Mouse (Mus musculus) liver, adult (tissue): ENCODE results near the gene Atg4a-ps.

Experiments
- GATA4 ChIP-seq: IDR thresholded peaks from 2 replicates; pipeline ENCODE4 v1.6.1; 2014; ENCODE audit warnings: mild to moderate bottlenecking, low read length; ENCODE audit not compliant: insufficient replicate concordance

Gene Atg4a-ps

DNA sequence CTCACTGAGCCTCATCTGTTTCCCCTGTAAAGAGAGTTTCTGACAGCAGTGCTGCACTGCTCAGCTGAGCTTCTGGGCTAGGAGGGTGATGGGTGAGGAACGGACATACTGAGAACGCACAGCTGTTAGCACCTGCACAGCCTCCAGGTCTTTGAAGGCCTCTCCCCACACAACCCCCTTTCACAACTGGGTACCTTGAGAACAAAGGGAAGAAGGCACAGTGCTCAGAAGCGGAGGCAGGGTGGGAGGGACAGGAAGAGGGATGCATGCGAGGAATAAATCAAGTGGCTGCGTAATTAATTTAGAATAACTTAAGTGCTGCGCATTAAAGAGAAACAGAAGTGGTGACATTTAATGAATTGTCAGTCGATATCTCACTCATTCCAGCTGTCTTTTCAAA is 4.6 kb downstream of the Atg4a-ps start:
- no peak for TF ChIP-seq GATA4

DNA sequence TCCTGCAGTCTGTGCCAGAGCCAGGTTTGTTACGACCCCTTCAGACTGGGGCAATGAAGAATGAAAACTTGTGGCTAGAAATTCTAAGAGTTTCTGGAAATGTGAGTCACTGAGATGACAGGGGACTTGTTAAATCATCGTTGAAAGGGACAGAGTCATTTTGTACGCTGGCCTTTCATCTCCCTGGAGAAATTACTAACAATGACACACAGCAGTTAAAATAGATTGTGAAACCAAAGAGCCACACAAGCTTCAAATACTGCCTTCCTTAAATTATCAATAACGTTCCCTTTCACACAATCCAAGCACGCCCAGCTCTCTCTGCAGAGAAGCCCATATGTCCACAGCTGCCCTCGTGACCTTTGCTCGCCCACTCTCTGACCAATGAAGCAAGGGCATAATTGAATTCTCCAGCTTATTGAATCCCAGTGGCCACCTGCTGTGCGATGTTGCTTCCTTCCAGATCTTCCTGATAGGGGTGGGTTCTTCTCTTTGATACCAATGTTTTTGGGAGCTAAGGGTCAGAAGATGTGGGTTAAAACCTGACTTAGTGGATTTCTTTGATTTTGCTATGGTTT is 5.6 kb downstream of the Atg4a-ps start:
- no peak for TF ChIP-seq GATA4

DNA sequence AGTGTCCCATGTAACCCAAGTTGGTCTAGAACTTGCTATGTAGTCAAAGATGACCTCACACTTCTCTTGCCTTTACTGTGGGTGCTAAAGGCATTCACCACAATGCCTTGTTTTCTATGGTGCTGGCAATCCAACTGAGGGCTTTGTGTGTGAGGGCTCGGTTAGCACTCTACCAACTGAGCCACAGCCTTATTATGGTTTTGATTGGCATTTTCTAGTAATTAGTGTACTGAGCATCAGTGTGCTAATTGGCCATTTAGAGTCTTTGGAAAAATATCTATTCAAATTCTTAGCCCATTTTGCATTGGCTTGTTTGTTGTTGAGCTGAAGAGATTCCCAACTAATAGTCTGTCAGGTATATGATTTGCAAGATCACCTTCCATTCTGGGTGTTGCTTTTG is 8.2 kb downstream of the Atg4a-ps start:
- no peak for TF ChIP-seq GATA4

DNA sequence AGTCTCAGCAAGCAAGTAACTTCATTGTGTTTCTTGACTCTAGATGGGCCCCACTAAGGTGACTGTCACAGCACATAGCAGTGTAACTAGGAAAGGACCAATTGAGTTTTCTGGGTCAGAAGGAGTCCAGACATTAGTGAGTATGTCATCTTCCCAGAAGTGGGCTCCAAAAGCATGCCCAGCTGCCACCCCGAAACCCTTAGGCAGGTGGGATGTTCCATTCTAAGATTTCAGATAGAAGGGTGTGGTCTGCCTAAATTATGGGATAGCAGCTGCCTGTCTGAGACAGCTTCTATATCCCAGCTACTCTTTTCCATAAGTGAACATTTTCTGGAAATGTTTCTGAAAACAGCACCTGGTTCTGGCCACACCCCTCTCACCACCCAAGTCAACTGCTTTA is 11.6 kb downstream of the Atg4a-ps start:
- no peak for TF ChIP-seq GATA4

DNA sequence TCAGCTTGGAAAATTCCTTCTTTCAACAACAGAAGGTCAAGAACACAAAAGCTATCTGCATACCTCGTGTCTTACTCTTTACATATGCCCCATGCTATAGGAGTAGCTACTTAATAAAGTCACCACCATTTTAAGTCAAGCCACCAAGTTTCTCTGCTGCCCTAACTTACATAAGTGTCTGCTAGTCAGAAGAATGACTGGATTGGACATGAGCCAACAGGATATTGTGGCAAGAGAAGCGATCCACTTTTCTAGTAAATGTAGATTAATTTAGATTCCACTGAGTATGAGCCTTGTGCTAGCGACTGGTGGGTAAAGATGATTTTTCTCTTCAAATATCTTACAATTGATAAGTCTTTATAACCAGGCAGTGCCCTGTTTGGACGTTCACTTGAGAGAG is 12.0 kb downstream of the Atg4a-ps start:
- no peak for TF ChIP-seq GATA4

DNA sequence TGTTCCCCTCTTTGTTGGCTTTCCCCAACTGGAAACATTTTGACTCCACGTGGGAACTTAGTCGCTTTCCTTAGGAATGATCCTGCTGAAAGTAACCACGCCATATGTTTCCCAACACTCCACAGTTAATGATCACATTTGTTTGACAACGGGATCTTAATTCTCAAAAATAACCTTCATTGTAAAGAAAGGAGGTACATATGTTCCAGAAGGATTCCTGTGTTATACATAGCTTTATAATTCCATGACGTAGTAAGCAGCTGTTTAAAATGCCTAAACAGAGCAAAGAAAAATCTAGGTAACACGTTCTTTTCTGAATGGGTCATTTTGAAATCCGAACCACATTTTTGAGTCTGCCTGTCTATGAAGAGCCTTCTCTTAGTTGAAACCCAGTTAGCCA is 12.7 kb downstream of the Atg4a-ps start:
- TF ChIP-seq GATA4 = no peak

DNA sequence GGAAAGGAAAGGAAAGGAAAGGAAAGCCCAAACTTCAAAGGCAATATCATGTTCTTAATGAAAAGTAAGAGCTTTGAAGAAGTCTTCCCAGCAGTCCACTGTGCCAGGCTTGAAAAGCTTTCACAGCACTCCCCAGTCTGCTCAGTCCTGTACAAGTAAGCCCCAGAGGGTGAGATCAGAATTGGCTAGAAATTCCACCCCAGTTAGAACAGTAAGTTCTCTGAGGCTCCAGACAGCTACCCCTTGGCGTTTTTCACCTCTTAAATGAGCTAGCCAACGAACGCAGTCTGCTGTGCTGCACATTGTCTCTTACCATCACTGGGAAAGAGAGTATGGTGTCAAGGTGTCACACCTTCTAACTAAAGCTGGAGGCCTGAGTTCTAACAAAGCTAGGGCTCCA is 18.2 kb downstream of the Atg4a-ps start:
- no peak for TF ChIP-seq GATA4

DNA sequence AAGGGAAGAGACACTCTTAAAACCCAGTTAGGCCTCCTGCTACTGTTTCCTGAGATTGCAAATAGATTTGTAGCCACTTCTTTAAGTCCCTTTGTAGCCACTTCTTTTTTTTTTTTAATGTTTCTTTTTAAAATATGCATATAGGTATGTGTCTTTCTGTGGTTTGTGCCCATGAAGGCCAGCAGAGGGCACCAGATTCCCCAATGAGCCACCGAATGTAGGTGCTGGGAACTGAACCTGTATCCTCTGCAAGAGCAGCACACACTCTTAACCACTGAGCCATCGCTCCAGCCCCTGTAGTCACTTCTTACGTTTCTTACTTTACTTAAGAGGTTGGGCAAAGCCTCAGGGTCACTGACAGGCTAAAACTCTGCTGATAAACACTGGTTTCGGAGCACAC is 19.4 kb downstream of the Atg4a-ps start:
- no peak for TF ChIP-seq GATA4

DNA sequence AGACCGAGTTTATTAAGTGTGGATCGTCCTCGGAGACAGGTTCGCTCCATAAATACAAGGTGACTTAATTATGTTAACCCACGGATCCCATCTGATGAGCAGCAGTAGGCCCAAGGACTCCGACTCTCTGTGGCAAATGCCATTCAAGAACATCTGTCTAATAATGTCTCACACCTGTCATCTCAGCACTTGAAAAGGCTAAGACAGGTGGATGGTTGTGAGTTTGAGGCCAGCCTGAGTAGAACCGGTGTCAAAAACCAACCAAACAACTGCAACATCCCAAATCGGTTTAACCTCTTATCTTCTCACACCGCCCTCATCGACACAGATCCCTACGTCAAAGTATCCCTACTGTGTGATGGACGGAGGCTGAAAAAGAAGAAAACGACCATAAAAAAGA is 20.7 kb downstream of the Atg4a-ps start:
- TF ChIP-seq GATA4 = no peak

DNA sequence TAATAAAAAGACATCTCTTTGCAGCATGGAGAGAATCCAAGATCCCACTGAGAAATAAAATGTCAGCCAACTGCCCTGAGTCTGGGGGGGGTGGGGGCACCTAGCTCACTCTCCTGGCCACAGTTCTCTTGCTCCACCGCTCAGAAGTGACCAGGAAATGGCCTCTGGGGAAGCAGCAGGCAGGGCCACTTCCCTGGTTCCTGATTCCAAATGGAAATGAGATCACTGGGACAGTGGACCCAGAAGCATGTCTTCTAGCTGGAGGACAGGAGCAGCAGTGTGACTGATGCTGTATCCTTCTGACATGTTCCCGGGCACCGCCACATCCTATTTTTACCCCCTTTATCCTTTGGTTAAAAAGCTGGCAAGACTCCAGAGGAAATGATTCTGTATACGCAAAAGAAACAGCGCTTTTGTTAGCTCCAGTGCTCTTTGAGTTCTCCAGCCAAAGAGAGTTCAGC is 21.2 kb downstream of the Atg4a-ps start:
- no peak for TF ChIP-seq GATA4

DNA sequence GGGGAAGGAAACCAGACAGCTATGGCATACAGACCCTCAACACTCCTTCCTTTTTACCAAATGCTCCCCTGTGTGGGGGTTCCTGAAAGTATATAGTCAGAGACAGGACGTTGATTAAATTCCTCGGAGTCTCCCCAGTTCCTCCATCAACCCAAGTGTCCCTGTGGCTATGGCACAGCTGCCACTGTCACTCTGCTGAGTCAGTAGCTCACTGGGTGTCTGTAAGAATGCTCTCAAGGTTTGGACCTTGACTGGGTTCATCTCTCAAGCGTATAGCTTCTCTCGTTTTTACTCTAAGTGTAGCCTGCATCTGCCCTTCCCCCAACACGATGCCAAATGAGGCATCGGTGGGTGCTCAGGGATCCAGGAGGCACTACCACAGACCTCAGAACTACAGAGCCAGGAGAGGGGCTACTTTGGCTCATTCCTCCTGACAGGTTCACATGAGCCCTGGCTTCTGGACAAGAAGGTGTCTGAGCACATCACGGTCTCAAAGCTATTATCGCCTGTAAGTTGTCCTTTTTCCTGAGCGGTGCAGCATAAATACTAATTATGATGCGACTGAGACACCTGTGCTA is 21.9 kb downstream of the Atg4a-ps start:
- TF ChIP-seq GATA4 = no peak

DNA sequence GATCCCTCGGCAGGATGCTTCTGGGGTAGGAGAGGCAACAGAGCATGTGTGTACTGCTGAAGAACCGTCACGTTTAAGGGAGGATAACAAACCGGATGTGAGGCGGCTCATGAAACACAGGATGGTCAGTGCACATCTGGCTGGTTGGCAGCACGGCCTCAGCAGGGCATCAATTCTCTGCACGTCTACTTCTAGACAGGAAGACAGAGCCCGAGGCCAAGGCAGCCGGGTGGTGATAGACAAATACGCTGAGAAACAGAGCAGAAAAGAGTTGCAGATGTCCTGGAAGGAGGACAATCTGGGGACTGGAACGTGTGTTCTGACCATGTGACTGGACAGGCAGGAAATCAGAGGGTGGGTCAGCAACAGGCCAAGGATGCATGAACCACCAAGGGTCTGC is 25.8 kb downstream of the Atg4a-ps start:
- no peak for TF ChIP-seq GATA4

DNA sequence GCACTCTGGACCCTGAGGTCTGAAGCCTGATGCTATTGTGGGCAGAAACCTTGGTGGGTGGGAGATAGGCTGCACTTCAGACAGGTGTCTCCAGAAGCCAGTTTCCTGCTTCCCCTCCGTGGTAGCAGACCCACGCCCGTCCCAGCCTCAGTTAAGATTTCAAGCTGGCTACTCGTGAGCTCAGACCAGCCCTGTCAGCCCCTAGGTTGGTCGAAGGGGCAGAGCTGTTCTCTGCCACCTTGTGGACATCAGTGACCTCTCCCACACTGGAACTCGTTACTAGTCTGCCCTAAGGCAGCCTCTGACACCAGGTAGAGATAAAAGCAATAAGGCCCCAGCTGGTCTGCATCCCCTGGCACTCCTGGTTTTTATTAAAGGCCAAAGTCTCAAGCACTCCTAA is 28.9 kb downstream of the Atg4a-ps start:
- TF ChIP-seq GATA4 = no peak

DNA sequence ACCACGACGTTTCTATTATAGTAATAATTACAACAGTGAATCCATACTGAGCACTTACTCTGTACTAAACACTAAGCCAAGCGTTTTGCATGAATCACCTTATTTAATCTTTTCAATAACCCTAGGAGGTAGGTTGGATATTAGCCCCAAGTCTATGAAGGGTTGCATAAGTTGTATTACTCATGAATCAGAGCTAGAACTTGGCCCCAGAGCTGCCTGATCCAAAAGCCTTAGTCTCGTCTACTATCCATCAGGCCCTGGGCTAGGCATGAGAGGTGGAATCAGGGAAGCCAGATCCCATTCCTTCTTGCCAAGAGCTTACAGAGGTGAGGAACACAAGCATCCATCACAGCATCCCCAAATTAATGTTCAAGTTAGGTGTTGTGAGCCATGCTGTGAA is 30.2 kb downstream of the Atg4a-ps start:
- no peak for TF ChIP-seq GATA4

DNA sequence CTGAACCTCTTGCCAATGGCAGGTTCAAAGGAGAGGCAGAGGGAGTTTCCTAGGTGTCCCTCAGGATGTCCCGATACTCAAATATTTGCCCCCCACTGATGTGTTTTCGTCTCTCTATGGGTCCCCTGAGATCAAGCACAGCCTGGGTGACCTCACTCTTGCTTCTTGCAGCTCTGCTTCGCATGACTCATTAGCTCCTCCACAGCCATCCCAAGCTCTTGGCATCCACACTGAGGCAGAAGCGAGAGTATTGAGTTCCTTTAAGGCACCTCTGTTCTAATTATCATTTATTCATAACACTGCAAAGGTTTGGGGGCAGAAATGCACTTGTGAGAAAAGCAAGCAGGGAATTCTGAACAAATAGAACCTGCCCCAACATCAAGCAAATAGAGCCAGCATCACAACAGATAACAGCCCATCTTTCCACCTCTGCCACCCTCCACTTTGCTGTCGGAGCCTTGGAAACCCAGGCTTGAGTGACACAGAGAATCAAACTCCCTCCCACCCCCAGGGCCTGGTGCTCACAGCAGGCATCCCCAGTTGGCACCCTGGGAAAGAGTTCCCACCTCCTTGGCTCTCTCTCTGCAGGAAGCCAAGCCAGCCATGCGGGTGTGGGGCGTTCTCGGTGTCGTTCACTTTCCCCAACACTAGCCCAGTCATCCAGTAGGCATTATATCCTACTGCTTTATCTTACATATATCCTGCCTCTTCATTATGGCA is 33.1 kb downstream of the Atg4a-ps start:
- no peak for TF ChIP-seq GATA4

DNA sequence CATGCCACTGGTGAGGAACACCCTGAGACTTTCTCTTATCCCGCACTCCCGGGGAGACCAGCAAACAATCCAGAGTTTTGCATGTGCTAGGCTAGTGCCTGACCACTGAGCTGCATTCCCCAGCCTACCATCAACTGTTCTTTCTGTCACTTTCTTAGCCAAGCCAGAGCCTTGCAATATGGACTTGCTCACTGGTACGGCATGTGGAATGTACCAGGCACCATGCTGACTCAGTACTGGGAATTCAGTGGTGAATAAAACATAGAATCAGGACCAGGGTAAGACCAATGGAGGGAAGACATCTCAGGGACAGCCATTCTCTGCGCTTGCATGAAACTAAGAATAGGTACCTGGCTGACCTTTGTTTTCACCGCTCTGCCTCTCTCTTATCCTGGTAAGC is 35.6 kb downstream of the Atg4a-ps start:
- no peak for TF ChIP-seq GATA4
